Mouse (Mus musculus): ENCODE results near the gene Zfp345.
"Not testable (repeated sequence)": the region's sequence is repeated elsewhere in the genome, so short reads cannot be mapped to it uniquely, and the experiment has no call there.

Gene Zfp345

DNA sequence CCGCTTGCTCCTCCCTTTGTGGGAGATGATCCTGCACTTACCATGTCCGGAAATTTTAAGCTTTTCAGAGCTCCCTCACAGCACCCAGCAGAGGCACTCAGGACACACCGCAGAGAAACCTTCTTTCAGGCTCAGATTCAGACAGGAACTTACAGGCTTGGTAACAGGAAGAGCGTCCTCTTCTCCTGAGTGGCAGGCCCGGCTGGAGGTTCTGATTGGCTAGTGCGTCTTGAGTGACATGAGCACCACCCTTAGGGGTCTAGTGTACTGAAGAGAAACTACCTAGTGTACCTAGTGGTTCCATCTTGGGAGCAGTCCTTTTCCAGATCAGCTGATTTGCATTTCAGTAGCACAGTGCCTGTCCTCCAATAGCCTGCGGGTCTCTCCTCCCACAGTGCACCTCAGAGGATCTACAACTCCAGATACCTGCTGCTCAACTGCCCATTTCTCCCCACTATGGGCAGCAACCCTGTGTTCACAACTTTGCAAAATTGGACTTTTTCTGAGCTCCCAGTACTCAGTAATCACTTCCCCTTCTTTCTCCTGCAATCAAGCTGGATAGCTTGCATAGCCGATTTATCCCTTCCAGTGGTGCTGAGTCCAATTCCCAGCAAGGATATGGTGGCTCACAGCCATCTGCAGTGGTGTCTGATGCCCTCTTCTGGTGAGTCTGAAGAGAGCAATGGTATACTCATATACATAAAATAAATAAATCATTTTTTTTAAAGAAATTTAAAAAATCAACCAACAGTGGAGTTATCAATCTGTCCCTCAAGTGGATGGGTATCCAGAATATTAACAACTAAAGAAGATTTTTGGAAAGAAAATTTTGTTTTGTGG, at the start of gene Zfp345:
Gene Zfp345 (minus strand): TSS at position 153 of the 840 bp plus-strand sequence.
- DNase-seq (ENCODE audit: low read depth): peak; percentile 83

DNA sequence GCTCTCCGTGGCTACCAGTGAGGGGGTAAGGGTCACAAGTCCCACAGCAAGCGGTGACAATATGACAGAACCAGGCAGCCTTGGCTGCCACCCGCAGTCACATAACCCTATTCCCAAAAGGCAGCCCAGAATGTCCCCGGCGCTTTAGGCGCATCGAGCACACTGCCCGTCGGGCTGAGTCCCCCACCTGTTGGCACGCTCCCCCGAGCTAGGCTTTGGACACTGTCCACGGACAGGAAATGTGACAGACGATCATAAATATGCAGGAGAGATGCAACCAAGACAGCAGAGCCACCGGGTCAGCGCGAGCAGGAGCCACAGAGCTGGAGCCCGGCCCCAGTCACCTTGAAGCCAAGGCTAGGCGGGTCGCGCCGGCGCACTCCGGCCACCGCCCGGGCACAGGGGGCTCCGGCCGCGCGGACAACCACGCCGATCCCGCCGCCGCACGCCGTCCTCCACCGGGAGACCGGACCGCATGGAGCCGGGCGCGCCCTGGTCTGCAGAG, 40.9 kb upstream of the Zfp345 start:
- DNase-seq (ENCODE audit: low read depth): no peak

DNA sequence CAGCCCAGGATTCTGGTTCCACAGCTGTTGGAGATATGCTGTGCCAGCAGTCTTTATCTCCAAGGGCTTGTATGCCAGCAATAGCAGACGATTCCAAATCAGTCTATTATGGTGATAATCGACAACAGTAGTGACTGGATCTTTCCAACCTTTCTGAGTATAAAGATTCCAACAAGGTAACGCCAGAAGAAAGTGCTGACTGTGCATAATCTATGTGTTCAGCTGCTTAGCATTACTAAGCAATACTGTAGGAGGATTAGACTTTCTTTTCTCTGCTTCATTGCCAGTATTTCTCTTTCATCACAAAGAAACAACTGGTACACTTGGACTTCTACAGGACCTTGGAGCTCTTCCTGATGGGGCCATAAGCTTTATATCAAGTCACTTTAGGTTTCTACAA, 27.9 kb upstream of the Zfp345 start:
- DNase-seq (ENCODE audit: low read depth): no peak

DNA sequence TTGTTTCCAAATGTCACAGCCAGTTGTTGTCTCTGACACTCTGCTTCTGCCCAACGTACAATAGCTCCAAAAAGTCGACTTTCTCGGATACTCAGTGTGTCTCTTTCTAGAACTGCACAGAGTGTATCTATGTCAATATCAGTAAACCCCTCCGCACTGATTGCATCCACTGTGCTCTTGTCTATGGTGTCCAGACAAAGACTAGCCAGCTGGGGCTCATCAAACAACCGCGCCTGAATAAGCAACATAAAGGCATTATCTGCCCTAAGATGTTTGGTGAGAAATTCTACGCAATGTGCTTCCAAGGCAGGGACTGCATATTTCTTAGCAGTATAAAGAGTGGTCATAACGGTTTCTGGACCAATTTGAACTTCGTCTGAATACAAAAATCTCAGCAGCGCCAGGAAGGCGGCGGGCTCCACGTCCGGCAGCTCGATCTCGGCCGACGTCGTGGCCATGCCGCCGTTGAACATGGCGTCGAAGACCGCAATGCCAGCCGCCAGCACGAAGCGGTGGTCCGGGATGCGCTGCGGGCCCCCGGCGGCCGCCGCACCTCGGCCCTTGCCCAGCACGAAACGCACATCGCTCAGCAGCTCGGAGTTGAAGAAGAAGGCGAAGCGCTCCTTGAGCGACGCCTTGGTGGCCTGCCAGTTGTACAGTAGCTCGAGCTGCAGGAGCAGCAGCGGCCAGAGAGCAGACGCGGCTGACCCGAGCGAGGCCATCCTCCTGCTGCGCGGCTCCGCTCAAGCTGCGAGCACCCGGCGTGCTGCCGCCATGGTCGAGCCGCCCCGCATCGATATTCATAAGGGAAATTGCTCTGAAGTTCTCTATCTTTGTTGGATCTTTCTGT, 15.5 kb upstream of the Zfp345 start:
- DNase-seq (ENCODE audit: low read depth): not testable (repeated sequence)

DNA sequence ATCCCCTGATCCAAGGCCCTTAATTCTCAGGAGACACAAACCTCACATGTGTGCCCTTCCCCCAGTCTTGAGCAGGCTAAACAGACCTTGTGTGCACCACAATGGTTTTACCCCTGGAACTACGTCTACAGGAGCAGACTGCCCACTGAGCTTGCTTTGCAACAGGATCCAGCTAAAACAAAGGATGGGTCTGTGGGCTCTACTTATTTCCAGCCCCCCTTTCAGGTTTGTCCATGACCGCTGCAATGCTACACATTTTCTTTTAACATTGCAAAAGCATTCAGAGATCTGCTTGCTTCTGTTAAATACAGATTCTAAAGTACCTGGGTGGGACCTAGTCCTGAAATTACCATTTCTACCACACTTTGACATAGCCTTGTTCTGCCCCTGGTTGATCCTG, 8.1 kb upstream of the Zfp345 start:
- no peak for DNase-seq (ENCODE audit: low read depth)

DNA sequence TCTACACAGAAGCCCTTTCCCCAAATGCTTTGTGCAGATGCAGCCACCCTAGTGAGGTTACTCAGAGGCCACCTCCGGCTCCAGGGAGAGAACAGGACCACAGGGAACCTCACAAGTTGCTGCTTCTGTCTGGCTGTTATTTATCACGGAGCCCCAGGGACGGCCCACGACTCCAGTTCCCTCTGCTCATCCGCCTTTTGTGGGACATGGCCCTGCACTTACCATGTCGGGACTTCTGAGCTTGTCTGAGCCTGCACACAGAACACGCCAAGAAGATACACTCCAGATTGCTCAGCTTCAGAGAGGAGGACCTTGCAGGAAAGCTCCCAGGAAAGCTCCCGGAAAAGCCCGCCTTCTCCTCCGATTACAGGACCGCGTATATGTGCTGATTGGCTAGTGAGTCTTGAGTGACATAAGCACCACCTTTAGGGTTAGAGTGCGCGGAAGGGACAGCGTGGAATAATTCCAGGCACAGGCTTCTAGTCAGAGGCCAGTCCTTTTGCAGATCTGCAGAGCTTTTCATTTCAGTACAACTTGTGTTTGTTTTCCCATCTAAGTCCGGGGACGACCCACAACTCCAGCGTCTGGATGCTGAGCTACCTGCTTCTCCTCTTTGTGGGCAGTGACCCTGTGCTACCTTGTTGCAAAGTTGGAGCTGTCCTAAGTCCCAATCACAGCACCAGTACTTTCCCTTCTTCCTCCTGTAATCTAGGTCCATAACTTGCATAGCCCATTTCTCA, 33.5 kb downstream of the Zfp345 start, which contains the start of gene Zfp442:
Gene Zfp442 (minus strand): TSS at position 307 of the 740 bp plus-strand sequence.
- DNase-seq (ENCODE audit: low read depth): peak; percentile 76

DNA sequence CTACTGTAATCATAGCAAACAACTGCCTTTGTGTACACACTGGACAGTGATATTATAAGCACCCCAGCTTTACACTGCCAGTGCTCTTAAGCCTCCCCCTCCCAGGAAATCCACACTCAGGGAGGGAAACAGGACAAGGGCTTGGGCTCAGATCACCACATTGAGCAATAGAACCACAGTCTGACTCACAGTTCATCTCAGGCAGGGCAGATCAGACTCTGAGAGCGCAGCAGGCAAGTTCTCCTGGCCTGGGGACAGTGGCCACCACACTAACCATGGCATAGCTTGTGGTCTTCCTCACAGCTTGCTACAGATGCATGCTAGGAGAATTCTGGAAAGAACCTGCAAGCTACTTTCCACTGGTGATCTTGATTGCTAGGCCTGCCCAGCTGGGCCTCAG, 45.8 kb downstream of the Zfp345 start:
- peak; percentile 2 for DNase-seq (ENCODE audit: low read depth)

Data from NIH3T3 (cell line).